Mouse (Mus musculus) small intestine, adult 2 months (tissue): ENCODE results near the gene Slc1a2. TPM values are rescaled to one million over a fixed set of nuclear protein-coding genes. Genes with fewer than 3 reads are reported as not detected.

Source experiments
- H3K27ac ChIP-seq: fragments of 200-500 bp; 2 replicates; pipeline ENCODE4 v1.5.1; 2012; ENCODE audit warnings: low read depth, low read length, control low read depth, inconsistent platforms; ENCODE audit not compliant: insufficient read depth
- H3K27me3 ChIP-seq: fragments of 200-500 bp; 2 replicates; pipeline ENCODE4 v1.6.1; 2012; ENCODE audit warnings: mild to moderate bottlenecking, moderate library complexity, low read length, inconsistent platforms; ENCODE audit not compliant: control insufficient read depth, insufficient read depth
- H3K36me3 ChIP-seq: fragments of 200-500 bp; 2 replicates; pipeline ENCODE4 v1.6.1; 2012; ENCODE audit warnings: mild to moderate bottlenecking, low read length, control low read depth, inconsistent platforms; ENCODE audit not compliant: control insufficient read depth, insufficient read depth
- H3K4me1 ChIP-seq: fragments of 200-500 bp; 2 replicates; pipeline ENCODE4 v1.6.1; 2012; ENCODE audit warnings: low read length, inconsistent platforms, mixed read lengths; ENCODE audit not compliant: control insufficient read depth, insufficient read depth, insufficient read length
- H3K4me3 ChIP-seq: fragments of 200-500 bp; 2 replicates; pipeline ENCODE4 v1.5.1; 2012; ENCODE audit warnings: low read depth, mild to moderate bottlenecking, control low read depth, inconsistent platforms, low read length, moderate library complexity
- CTCF ChIP-seq: fragments of 200-500 bp; IDR thresholded peaks from 2 replicates; pipeline ENCODE4 v1.5.1; 2012; ENCODE audit warnings: low read depth, mild to moderate bottlenecking, control low read depth, inconsistent platforms, low read length, moderate library complexity, mixed read lengths; ENCODE audit not compliant: insufficient replicate concordance, insufficient read length; ENCODE audit errors: extremely low read depth
- POLR2A ChIP-seq: fragments of 200-500 bp; IDR thresholded peaks from 2 replicates; pipeline ENCODE4 v1.6.1; 2012; ENCODE audit warnings: low read depth, mild to moderate bottlenecking, control low read depth, inconsistent platforms, low read length, moderate library complexity
- WGBS: fragments of 180-500 bp; shearing (Covaris S2); methylation state at CpG from one replicate; pipeline ENCODE4 v1.1.7; 2018; 5-methylcytosine and 5-hydroxymethylcytosine counted together
- polyA plus RNA-seq: library from polyadenylated mRNA; depleted of rRNA; stranded (reverse); fragments of >200 nt; gene quantifications from 2 replicates; pipeline ENCODE4 v1.2.3, GENCODE M21; 2012

The Slc1a2 gene
- polyA plus RNA-seq, 1 experiment: 0.25 TPM

GRCm38 (mm10) chr2:102782751-102783150 lies 124.3 kb downstream of the Slc1a2 start:
- Histone ChIP-seq H3K4me3 (no peak overlapping the region), H3K36me3 (no peaks in the 10 kb centered on the region), H3K4me1 (no peaks in the 10 kb centered on the region), H3K27me3 (no peaks in the 10 kb centered on the region), H3K27ac (no peak overlapping the region)
- WGBS: 84% methylated on average over 7 of the region's 7 CpGs
- TF ChIP-seq POLR2A (no peak), CTCF (no peak)

DNA sequence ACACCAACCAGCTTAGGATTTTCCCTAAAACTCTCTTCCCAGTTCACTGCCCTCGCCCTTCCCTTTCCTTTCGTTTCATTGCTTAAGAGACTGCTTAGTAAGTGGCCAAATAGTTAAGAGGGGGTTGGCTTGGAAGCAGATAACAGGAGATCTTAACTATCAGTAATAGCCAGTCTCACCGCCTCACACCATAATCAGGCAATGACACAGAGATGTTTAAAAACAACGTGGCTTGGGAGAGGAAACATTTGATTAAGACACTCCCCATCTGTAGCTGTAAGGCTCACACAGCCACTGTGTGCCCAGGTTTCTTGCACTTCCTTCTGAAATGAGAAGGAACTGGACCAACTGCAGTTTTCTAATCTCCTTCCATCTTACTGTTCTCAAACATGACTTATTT lies 127.2 kb downstream of the Slc1a2 start:
- TF ChIP-seq CTCF (no peak), POLR2A (no peak)
- 18% methylated on average over 4 of the region's 4 CpGs for WGBS
- Histone ChIP-seq H3K36me3 (no peaks in the 10 kb centered on the region), H3K4me3 (no peak overlapping the region), H3K4me1 (no peaks in the 10 kb centered on the region), H3K27ac (no peak overlapping the region), H3K27me3 (no peaks in the 10 kb centered on the region)

- TF ChIP-seq POLR2A (no peak), CTCF (no peak)
- H3K27ac ChIP-seq: no peak overlapping the region
- no peaks in the 10 kb centered on the region for H3K36me3 ChIP-seq
- no peaks in the 10 kb centered on the region for H3K27me3 ChIP-seq
- 67% methylated on average over 2 of the region's 2 CpGs for WGBS
- no peak overlapping the region for H3K4me3 ChIP-seq
- H3K4me1 ChIP-seq: no peaks in the 10 kb centered on the region
Observed at GRCm38 (mm10) chr2:102791641-102792040, 133.2 kb downstream of the Slc1a2 start.

GRCm38 (mm10) chr2:102792804-102793203 lies 134.3 kb downstream of the Slc1a2 start:
- Histone ChIP-seq H3K4me3 (no peak overlapping the region), H3K27me3 (no peaks in the 10 kb centered on the region), H3K4me1 (no peaks in the 10 kb centered on the region), H3K36me3 (no peaks in the 10 kb centered on the region), H3K27ac (no peak overlapping the region)
- TF ChIP-seq CTCF: no peak
- TF ChIP-seq POLR2A: no peak
- 81% methylated on average over 6 of the region's 6 CpGs for WGBS

DNA sequence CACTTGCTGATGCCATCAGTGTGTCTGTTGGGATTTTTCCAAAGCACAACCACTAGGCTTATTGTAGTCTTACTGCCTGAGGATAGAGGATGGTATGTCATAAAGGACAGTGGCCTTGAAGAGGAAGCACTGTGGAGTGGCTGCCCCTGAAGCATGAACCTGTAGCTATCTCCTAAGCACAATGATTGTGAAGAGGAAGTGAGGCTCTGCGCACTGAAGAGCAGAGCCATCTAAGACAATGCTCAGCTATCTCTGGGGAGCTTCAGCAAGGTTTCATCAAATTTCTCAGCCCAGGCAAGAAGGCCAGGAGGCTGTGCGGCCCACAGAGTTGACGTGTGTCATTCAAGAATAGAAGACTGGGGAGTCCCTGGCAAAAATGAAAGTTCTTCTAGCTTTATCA lies 136.6 kb downstream of the Slc1a2 start:
- no peaks in the 10 kb centered on the region for H3K27me3 ChIP-seq
- no peak overlapping the region for H3K4me3 ChIP-seq
- 87% methylated on average over 3 of the region's 3 CpGs for WGBS
- TF ChIP-seq POLR2A (no peak), CTCF (no peak)
- H3K36me3 ChIP-seq: no peaks in the 10 kb centered on the region
- no peaks in the 10 kb centered on the region for H3K4me1 ChIP-seq
- no peak overlapping the region for H3K27ac ChIP-seq

DNA sequence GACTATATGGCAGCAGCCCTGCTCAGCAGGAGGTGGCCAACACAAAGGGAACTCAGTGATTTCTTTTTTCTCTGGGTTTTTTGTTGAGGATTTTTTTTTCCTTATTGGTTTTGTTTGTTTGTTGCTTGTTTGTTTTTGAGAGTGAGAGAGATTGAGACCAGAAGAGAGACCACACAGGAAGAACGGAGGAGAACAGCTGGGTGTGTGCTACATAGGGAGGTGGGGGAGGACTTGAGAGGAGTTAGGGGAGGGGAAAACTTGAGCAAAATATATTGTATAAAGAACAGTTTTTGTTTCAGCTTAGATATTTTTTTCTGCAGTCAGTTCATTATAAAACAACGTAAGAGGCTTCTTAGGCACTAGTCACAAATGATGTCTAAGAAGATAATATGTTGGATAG lies 139.7 kb downstream of the Slc1a2 start:
- Histone ChIP-seq H3K27me3 (no peaks in the 10 kb centered on the region), H3K27ac (no peak overlapping the region), H3K4me1 (no peaks in the 10 kb centered on the region), H3K36me3 (no peaks in the 10 kb centered on the region), H3K4me3 (no peak overlapping the region)
- TF ChIP-seq CTCF (no peak), POLR2A (no peak)
- WGBS: 79% methylated on average over 2 of the region's 2 CpGs

- Histone ChIP-seq H3K27me3 (no peaks in the 10 kb centered on the region), H3K36me3 (no peaks in the 10 kb centered on the region)
Observed at GRCm38 (mm10) chr2:102801899-102802298, 143.4 kb downstream of the Slc1a2 start.

DNA sequence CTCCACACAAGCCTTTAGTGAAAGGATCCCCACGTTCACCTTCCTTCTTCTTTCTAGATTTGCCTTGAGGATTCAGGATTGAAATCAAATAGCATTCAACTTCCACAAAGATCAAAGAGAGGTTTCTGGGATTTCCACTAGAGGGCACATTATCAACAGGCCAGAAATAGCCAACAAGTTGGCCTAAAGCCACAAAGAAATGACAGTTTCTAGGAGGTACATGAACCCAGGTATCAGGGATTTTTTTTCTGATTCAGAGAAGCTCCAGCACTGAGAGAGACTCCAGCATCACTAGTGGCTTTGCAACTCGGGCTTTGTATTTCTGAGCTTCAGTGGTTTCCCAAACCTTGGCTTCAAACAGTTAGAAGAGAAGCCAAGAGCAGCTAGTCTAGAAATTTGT lies 145.7 kb downstream of the Slc1a2 start:
- 5% methylated on average over 2 of the region's 2 CpGs for WGBS
- Histone ChIP-seq H3K4me1 (no peaks in the 10 kb centered on the region), H3K4me3 (no peak overlapping the region), H3K27ac (no peak overlapping the region), H3K36me3 (no peaks in the 10 kb centered on the region), H3K27me3 (no peaks in the 10 kb centered on the region)
- TF ChIP-seq POLR2A (no peak), CTCF (no peak)

More at GRCm38 (mm10) chr2:102801899-102802298, 143.4 kb downstream of the Slc1a2 start:
- H3K27ac ChIP-seq: no peak overlapping the region
- 95% methylated on average over 1 of the region's 1 CpGs for WGBS
- no peak overlapping the region for H3K4me3 ChIP-seq
- no peaks in the 10 kb centered on the region for H3K4me1 ChIP-seq
- no peak for TF ChIP-seq CTCF
- no peak for TF ChIP-seq POLR2A
